In genomic region chr5:120680918-120681317, GRCm38 (mm10) we compare ENCODE assay signal across 13 mouse cellular contexts. TPM values are rescaled to one million over a fixed set of nuclear protein-coding genes. Genes with fewer than 3 reads are reported as not detected.
A peak's percentile ranks its signal among the peaks of the same experiment; 100 is the strongest.
DNase-seq lines count a peak whose midpoint lies in the region; ATAC-seq and TF ChIP-seq lines count a peak whose summit lies in the region.
"Had no signal": no experiment of that assay in that cellular context is flagged by ENCODE, and none has a peak within 500 bp of the region (broad histone marks: within the 10 kb centered on the region; RNA-seq: fewer than 3 reads in every experiment).

No protein-coding gene starts in this region.

- no peak for TF ChIP-seq CTCF in testis, adult 2 months (IDR thresholded peaks at IDR 0.05; ENCODE audit: control insufficient read depth, insufficient read depth, insufficient replicate concordance, low read depth, low read length)
- TF ChIP-seq CTCF in olfactory bulb, adult 2 months (IDR thresholded peaks at IDR 0.05; ENCODE audit: insufficient read depth, low read depth, low read length) = no peak

- H3K9me3 ChIP-seq in intestine, embryonic 16.5 days (ENCODE audit: control insufficient read depth, low read length) = no peaks in the 10 kb centered on the region
- H3K9me3 ChIP-seq in intestine, embryonic 15.5 days = no peaks in the 10 kb centered on the region

- TF ChIP-seq POLR2A in testis, adult 2 months (IDR thresholded peaks at IDR 0.05; ENCODE audit: control insufficient read depth, low read depth, low read length) = no peak
- TF ChIP-seq POLR2A in olfactory bulb, adult 2 months (IDR thresholded peaks at IDR 0.05; ENCODE audit: insufficient read depth, low read depth, low read length) = no peak

- ATAC-seq in intestine, embryonic 16.5 days = no peak
- ATAC-seq in intestine, embryonic 15.5 days = no peak

- intact Hi-C loops in gastrocnemius, postnatal 14 days (cut with DNase I; ENCODE audit: low total_unique reads) = loop anchor here (2.0 kb wide), 1 partner anchor 30 kb away; the partner anchor contains the start of gene Dtx1

- no peaks in the 10 kb centered on the region for H3K36me3 ChIP-seq in intestine, embryonic 16.5 days (ENCODE audit: control insufficient read depth, insufficient read depth, low read length)
- no peaks in the 10 kb centered on the region for H3K36me3 ChIP-seq in intestine, embryonic 15.5 days
- no peaks in the 10 kb centered on the region for H3K36me3 ChIP-seq in testis, adult 2 months (ENCODE audit: control insufficient read depth, insufficient read depth, low read length)

- H3K27me3 ChIP-seq in intestine, embryonic 16.5 days (replicated peaks; ENCODE audit: control insufficient read depth, insufficient read depth, low read length) = peaks cover 20% of the 10 kb centered on the region
- peaks cover 27% of the 10 kb centered on the region for H3K27me3 ChIP-seq in intestine, embryonic 15.5 days (replicated peaks)
- peaks cover 5% of the 10 kb centered on the region; the same call in 1 of the 2 replicates for H3K27me3 ChIP-seq in testis, adult 2 months (ENCODE audit: control insufficient read depth, insufficient read depth, low read length)

- 88% methylated on average over 18 of the region's 18 CpGs for WGBS in intestine, embryonic 16.5 days
- 91% methylated on average over 18 of the region's 18 CpGs for WGBS in intestine, embryonic 15.5 days
- 47% methylated on average over 18 of the region's 18 CpGs for WGBS in olfactory bulb, adult 2 months

- peaks cover 11% of the 10 kb centered on the region for H3K4me1 ChIP-seq in intestine, embryonic 16.5 days (ENCODE audit: control insufficient read depth, insufficient read depth, low read length)
- peaks cover 18% of the 10 kb centered on the region for H3K4me1 ChIP-seq in intestine, embryonic 15.5 days (replicated peaks)
- peaks cover 26% of the 10 kb centered on the region for H3K4me1 ChIP-seq in testis, adult 2 months (ENCODE audit: control insufficient read depth, insufficient read depth, low read length)
- peaks cover 17% of the 10 kb centered on the region for H3K4me1 ChIP-seq in olfactory bulb, adult 2 months (ENCODE audit: control insufficient read depth, insufficient read depth, low read length)

- no peak overlapping the region for H3K4me3 ChIP-seq in intestine, embryonic 16.5 days (ENCODE audit: low read length)
- no peak overlapping the region for H3K4me3 ChIP-seq in intestine, embryonic 15.5 days (replicated peaks)
- peak overlapping the region; percentile 81 for H3K4me3 ChIP-seq in testis, adult 2 months (ENCODE audit: control insufficient read depth, low read depth, low read length)
- H3K4me3 ChIP-seq in olfactory bulb, adult 2 months (ENCODE audit: insufficient read depth, low read depth, low read length) = no peak overlapping the region
- H3K4me3 ChIP-seq: erythroblast, embryonic 14.5 days had no signal

- no peak overlapping the region for H3K4me2 ChIP-seq in intestine, embryonic 16.5 days (ENCODE audit: low read depth, low read length)
- H3K4me2 ChIP-seq in intestine, embryonic 15.5 days (replicated peaks) = no peak overlapping the region

- peak overlapping the region; percentile 50; the same call in 1 of the 2 replicates for H3K9ac ChIP-seq in intestine, embryonic 16.5 days (ENCODE audit: low read depth, low read length)
- H3K9ac ChIP-seq in intestine, embryonic 15.5 days = no peak overlapping the region

- no peak overlapping the region for H3K27ac ChIP-seq in intestine, embryonic 16.5 days (ENCODE audit: low read length)
- H3K27ac ChIP-seq in intestine, embryonic 15.5 days = no peak overlapping the region
- H3K27ac ChIP-seq in testis, adult 2 months (ENCODE audit: control insufficient read depth, insufficient read depth, low read depth, low read length) = peak overlapping the region; percentile 37; the same call in 1 of the 2 replicates
- peak overlapping the region; percentile 95 for H3K27ac ChIP-seq in olfactory bulb, adult 2 months (ENCODE audit: insufficient read depth, low read depth, low read length)

- no peak for DNase-seq in testis, postnatal 10 days (ENCODE audit: low spot score)
- peak; percentile 43 to 46 for DNase-seq in layer of hippocampus, adult 8-10 months (ENCODE audit: low spot score in 2 of 2)
- no peak for DNase-seq in gastrocnemius, postnatal 14 days
- no peak for DNase-seq in cerebellum, adult 11 months

RNA-seq across cellular contexts. Expression of gene Dtx1, which starts 30.8 kb away (rescaled TPM):
- polyA plus RNA-seq in intestine, embryonic 16.5 days (2015; fragmentation: Nextera tagmentation; extraction: Ambion mirVana) = 2.2 and 3.0 TPM in 2 replicates
- polyA plus RNA-seq in intestine, embryonic 15.5 days (2015; fragmentation: Nextera tagmentation; extraction: Ambion mirVana) = 4.1 and 4.3 TPM in 2 replicates
- polyA plus RNA-seq in testis, adult 2 months (2012; rRNA removed) = 38.6 and 46.0 TPM in 2 replicates
- total RNA-seq in layer of hippocampus, adult 8-10 months (2022) = 10 to 100 TPM; 62.9 to 71.1 (median 66.9) TPM
- not detected in 2 replicates for polyA plus RNA-seq in olfactory bulb, adult 2 months (2012; ENCODE audit: insufficient read depth, insufficient read length, low replicate concordance, missing spikeins)
- total RNA-seq in gastrocnemius, postnatal 14 days (2021) = under 1 TPM; 0.66 to 0.76 TPM
- total RNA-seq: megakaryocyte progenitor cell, adult 5-6 weeks had no signal
- polyA plus RNA-seq: C2C12; erythroblast, embryonic 14.5 days had no signal

RNA-seq across cellular contexts. Expression of gene Rasal1, which starts 32.3 kb away (rescaled TPM):
- polyA plus RNA-seq in intestine, embryonic 16.5 days (2015; fragmentation: Nextera tagmentation; extraction: Ambion mirVana) = 1.8 and 1.9 TPM in 2 replicates
- 0.49 and 1.0 TPM in 2 replicates for polyA plus RNA-seq in intestine, embryonic 15.5 days (2015; fragmentation: Nextera tagmentation; extraction: Ambion mirVana)
- polyA plus RNA-seq in testis, adult 2 months (2012; rRNA removed) = 20.0 and 20.9 TPM in 2 replicates
- 100 to 1,000 TPM in 2 of 4 experiments, 10 to 100 TPM in 2; 84.4 to 112 (median 96.9) TPM for total RNA-seq in layer of hippocampus, adult 8-10 months (2022)
- not detected in 2 replicates for polyA plus RNA-seq in olfactory bulb, adult 2 months (2012; ENCODE audit: insufficient read depth, insufficient read length, low replicate concordance, missing spikeins)
- total RNA-seq in gastrocnemius, postnatal 14 days (2021) = not detected
- polyA plus RNA-seq: C2C12 had no signal

RNA-seq across cellular contexts. Expression of gene Cfap73, which starts 46.9 kb away (rescaled TPM):
- polyA plus RNA-seq in intestine, embryonic 16.5 days (2015; fragmentation: Nextera tagmentation; extraction: Ambion mirVana) = 0.24 TPM in 1 of 2 replicates, not detected in the other
- polyA plus RNA-seq in intestine, embryonic 15.5 days (2015; fragmentation: Nextera tagmentation; extraction: Ambion mirVana) = not detected in 2 replicates
- 6.4 and 7.8 TPM in 2 replicates for polyA plus RNA-seq in testis, adult 2 months (2012; rRNA removed)
- under 1 TPM in 2 of 4 experiments, not detected in 2; 0.50 to 0.56 TPM for total RNA-seq in layer of hippocampus, adult 8-10 months (2022)
- polyA plus RNA-seq in olfactory bulb, adult 2 months (2012; ENCODE audit: insufficient read depth, insufficient read length, low replicate concordance, missing spikeins) = not detected in 2 replicates
- total RNA-seq in gastrocnemius, postnatal 14 days (2021) = not detected
- total RNA-seq: megakaryocyte progenitor cell, adult 5-6 weeks had no signal
- polyA plus RNA-seq: C2C12; erythroblast, embryonic 14.5 days; kidney, embryonic 14.5 days; liver, embryonic 11.5 days had no signal

Comparison
In these comparisons a context has a peak if more than half of its experiments do, and no peak if none do; other contexts are left out.
1. H3K27ac ChIP-seq: peak in testis, adult 2 months (single experiment) and olfactory bulb, adult 2 months (single experiment); none in intestine, embryonic 16.5 days (single experiment) and intestine, embryonic 15.5 days (single experiment).
2. DNase-seq: peak in layer of hippocampus, adult 8-10 months (2 of 2); none in testis, postnatal 10 days (single experiment), gastrocnemius, postnatal 14 days (single experiment) and cerebellum, adult 11 months (single experiment).